Mouse (Mus musculus) C2C12 (cell line): Measurements from ENCODE around the gene Zfyve1.

Experiments used
- CTCF ChIP-seq: IDR thresholded peaks from one replicate; pipeline ENCODE4 v1.5.1; 2011; ENCODE audit not compliant: control insufficient read depth, insufficient read depth, insufficient read length
- MAX ChIP-seq: IDR thresholded peaks from one replicate; pipeline ENCODE4 v1.6.1; 2011; ENCODE audit warnings: mild to moderate bottlenecking, control low read depth

DNA sequence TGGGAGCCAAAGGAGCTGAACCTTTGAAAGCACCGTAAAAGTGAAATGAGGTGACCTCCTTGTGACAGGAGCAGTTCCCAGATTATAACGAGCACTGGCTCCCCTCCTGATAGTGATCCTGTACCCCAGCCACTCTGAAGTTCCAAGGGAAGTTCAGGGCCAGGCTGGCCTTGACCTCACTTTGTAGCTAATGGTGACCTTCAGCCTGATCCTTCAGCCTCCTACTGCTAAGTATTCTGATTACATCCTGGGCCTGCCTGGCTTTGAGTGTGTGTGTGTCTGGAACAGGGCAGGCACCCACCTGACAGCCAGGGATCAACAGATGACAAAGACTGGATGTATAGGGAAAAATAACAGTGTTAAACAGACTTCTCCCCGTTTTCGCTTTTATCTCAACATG is 73.1 kb downstream of the Zfyve1 start:
- no peak for TF ChIP-seq MAX
- no peak for TF ChIP-seq CTCF
